ENCODE assay signal across 7 mouse cellular contexts in the genomic region with DNA sequence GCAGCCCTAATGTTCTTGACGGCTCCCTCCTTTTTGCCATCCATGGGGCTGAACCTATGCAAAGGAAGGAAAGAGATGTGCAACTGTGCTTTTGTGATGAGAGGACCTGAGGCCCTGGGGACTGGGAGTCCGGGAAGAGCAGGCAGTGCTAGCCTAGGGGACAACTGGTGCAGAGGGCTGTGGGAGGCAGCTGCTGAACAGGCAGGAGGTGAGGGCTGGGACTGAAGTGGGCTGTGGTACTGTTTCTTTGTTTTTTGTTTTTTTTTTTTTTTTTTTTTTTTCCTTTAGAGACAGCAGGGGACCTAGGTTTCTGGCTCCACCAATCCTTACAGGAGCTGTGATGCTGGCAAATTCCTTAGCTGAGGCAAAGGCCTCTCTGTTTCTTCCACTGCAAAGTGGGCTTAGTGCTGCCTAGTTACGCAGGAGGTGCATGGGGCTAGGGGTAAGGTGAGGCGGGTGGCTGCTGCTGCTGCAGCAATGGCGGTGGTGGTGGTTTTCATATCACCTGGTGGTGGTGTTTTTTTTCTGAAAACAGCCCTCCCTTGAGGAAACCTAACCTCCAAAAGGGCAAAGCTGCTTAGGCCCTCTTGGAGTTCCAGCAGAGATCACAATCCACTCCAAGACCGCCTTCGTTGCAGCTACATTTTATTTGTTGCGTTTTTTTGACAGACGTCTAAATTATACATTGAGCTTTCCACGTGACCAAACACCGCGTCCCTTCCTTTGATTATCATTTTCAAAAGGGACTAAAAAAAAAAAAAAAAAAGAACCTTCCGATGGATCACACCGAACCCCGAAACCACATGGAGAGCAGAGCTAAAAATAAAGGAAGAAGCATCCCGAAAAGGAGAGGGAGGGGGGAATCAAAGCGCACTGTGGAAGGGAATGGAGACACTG. TPM values are rescaled to one million over a fixed set of nuclear protein-coding genes. Genes with fewer than 3 reads are reported as not detected.
DNase-seq lines count a peak whose midpoint lies in the region; ATAC-seq and TF ChIP-seq lines count a peak whose summit lies in the region.

No protein-coding gene starts in this region.

- peak overlapping the region; percentile 48; the same call in 1 of the 2 replicates for H3K4me3 ChIP-seq in spleen, adult 2 months (ENCODE audit: extremely low read depth, insufficient read depth, insufficient read length)
- H3K4me3 ChIP-seq in heart, embryonic 14.5 days (ENCODE audit: control insufficient read depth in 1 of 2, insufficient read depth in 1 of 2, low read depth in 1 of 2, low read length in 2 of 2) = peak overlapping the region; percentile 18 to 36
- H3K4me3 ChIP-seq in limb, embryonic 14.5 days (replicated peaks; ENCODE audit: low read length) = peak overlapping the region; percentile 21; the same call in 1 of the 2 replicates
- H3K4me3 ChIP-seq in stomach, postnatal 0 days (ENCODE audit: low read depth, low read length) = no peak overlapping the region

- H3K27ac ChIP-seq in spleen, adult 2 months (ENCODE audit: insufficient read depth, low read length) = no peak overlapping the region
- peak overlapping the region; percentile 95 to 98 for H3K27ac ChIP-seq in heart, embryonic 14.5 days (replicated peaks in 1 of 2; ENCODE audit: control insufficient read depth in 1 of 2, insufficient read depth in 1 of 2, low read depth in 2 of 2, low read length in 2 of 2)
- H3K27ac ChIP-seq in limb, embryonic 14.5 days (replicated peaks; ENCODE audit: low read depth, low read length) = no peak overlapping the region
- H3K27ac ChIP-seq in stomach, postnatal 0 days (replicated peaks) = no peak overlapping the region

- H3K9ac ChIP-seq in heart, embryonic 14.5 days (ENCODE audit: low read length) = peak overlapping the region; percentile 76
- no peak overlapping the region for H3K9ac ChIP-seq in limb, embryonic 14.5 days (ENCODE audit: low read depth, low read length, severe bottlenecking)
- 0 out of 2 replicates have a peak overlapping the region, but pooled peaks have one; percentile 47 for H3K9ac ChIP-seq in stomach, postnatal 0 days (ENCODE audit: low read length)

- no peak for ATAC-seq in heart, embryonic 14.5 days (ENCODE audit: insufficient number of reproducible peaks, insufficient read depth, low FRiP score, low read depth)
- ATAC-seq in limb, embryonic 14.5 days (ENCODE audit: low FRiP score, low read depth) = no peak
- no peak for ATAC-seq in stomach, postnatal 0 days (ENCODE audit: low FRiP score, low TSS enrichment)
- ATAC-seq in megakaryocyte progenitor cell, adult 5-6 weeks (replicated peaks; ENCODE audit: poor library complexity) = no peak

- no peak for TF ChIP-seq CTCF in spleen, adult 2 months (IDR thresholded peaks at IDR 0.05; ENCODE audit: extremely low read depth, insufficient read depth, insufficient read length, insufficient replicate concordance)
- TF ChIP-seq CTCF in stomach, postnatal 0 days (IDR thresholded peaks at IDR 0.05; ENCODE audit: low read depth) = no peak

- H3K4me2 ChIP-seq in heart, embryonic 14.5 days (ENCODE audit: low read length) = peak overlapping the region; percentile 73
- peak overlapping the region; percentile 49 for H3K4me2 ChIP-seq in limb, embryonic 14.5 days (replicated peaks; ENCODE audit: low read depth, low read length, severe bottlenecking)
- H3K4me2 ChIP-seq in stomach, postnatal 0 days (replicated peaks; ENCODE audit: low read depth) = peak overlapping the region; percentile 39

- no peak for DNase-seq in spleen, adult 2 months (ENCODE audit: low read depth in 1 of 2, low spot score in 2 of 2)
- no peak for DNase-seq in spleen, postnatal 14 days (ENCODE audit: low spot score in 2 of 2)
- DNase-seq in limb, embryonic 14.5 days (ENCODE audit: low spot score) = no peak
- DNase-seq in stomach, postnatal 0 days (ENCODE audit: low spot score) = no peak
- no peak for DNase-seq in urinary bladder, postnatal 4 days (ENCODE audit: low spot score in 2 of 2)

- H3K36me3 ChIP-seq in spleen, adult 2 months (ENCODE audit: control insufficient read depth, insufficient read depth, low read length) = no peaks in the 10 kb centered on the region
- H3K36me3 ChIP-seq in heart, embryonic 14.5 days (ENCODE audit: control insufficient read depth, insufficient read depth, low read length) = no peaks in the 10 kb centered on the region
- no peaks in the 10 kb centered on the region for H3K36me3 ChIP-seq in limb, embryonic 14.5 days (ENCODE audit: control insufficient read depth, insufficient read depth, low read length)
- H3K36me3 ChIP-seq in stomach, postnatal 0 days (ENCODE audit: control insufficient read depth, insufficient read depth, low read length) = no peaks in the 10 kb centered on the region

- TF ChIP-seq POLR2A in spleen, adult 2 months (IDR thresholded peaks at IDR 0.05; ENCODE audit: low read depth, low read length) = no peak
- TF ChIP-seq POLR2A in limb, embryonic 14.5 days (IDR thresholded peaks at IDR 0.05; ENCODE audit: borderline replicate concordance, extremely low read depth, insufficient read depth, insufficient read length) = no peak

- no peaks in the 10 kb centered on the region for H3K9me3 ChIP-seq in heart, embryonic 14.5 days (ENCODE audit: control insufficient read depth, low read length)
- no peaks in the 10 kb centered on the region for H3K9me3 ChIP-seq in limb, embryonic 14.5 days (ENCODE audit: control insufficient read depth, low read length)
- H3K9me3 ChIP-seq in stomach, postnatal 0 days (ENCODE audit: control insufficient read depth, low read length) = no peaks in the 10 kb centered on the region

- no peak for TF ChIP-seq EP300 in stomach, postnatal 0 days (optimal IDR thresholded peaks at IDR 0.05)

- peaks cover 26% of the 10 kb centered on the region for H3K4me1 ChIP-seq in spleen, adult 2 months (ENCODE audit: control insufficient read depth, insufficient read depth, insufficient read length)
- peaks cover 79 to 95% of the 10 kb centered on the region in 2 experiments for H3K4me1 ChIP-seq in heart, embryonic 14.5 days (ENCODE audit: control insufficient read depth in 2 of 2, insufficient read depth in 2 of 2, low read length in 2 of 2)
- H3K4me1 ChIP-seq in limb, embryonic 14.5 days (ENCODE audit: control insufficient read depth, insufficient read depth, low read length) = peaks cover 91% of the 10 kb centered on the region
- peaks cover 44% of the 10 kb centered on the region for H3K4me1 ChIP-seq in stomach, postnatal 0 days (replicated peaks; ENCODE audit: control insufficient read depth, insufficient read depth)

- 49% methylated on average over 17 of the region's 17 CpGs for WGBS in spleen, adult 2 months
- WGBS in heart, embryonic 14.5 days = 18% methylated on average over 17 of the region's 17 CpGs
- WGBS in limb, embryonic 14.5 days = 21% methylated on average over 17 of the region's 17 CpGs
- WGBS in stomach, postnatal 0 days = 50% methylated on average over 17 of the region's 17 CpGs

- no peaks in the 10 kb centered on the region for H3K27me3 ChIP-seq in spleen, adult 2 months (ENCODE audit: control insufficient read depth, insufficient read depth, low read length)
- H3K27me3 ChIP-seq in heart, embryonic 14.5 days (ENCODE audit: control insufficient read depth, insufficient read depth, low read length) = no peaks in the 10 kb centered on the region
- H3K27me3 ChIP-seq in limb, embryonic 14.5 days (ENCODE audit: control insufficient read depth, insufficient read depth, low read length) = no peaks in the 10 kb centered on the region
- H3K27me3 ChIP-seq in stomach, postnatal 0 days (ENCODE audit: control insufficient read depth, insufficient read depth, low read length) = no peaks in the 10 kb centered on the region

RNA-seq across cellular contexts. Expression of a gene that starts 26.4 kb away (rescaled TPM):
- polyA plus RNA-seq in spleen, adult 2 months (2012; rRNA removed) = 47.1 and 58.4 TPM in 2 replicates
- polyA plus RNA-seq in heart, embryonic 14.5 days (2014; fragmentation: Nextera tagmentation; extraction: Ambion mirVana) = 23.4 TPM in 2 replicates
- polyA plus RNA-seq in limb, embryonic 14.5 days (2012; rRNA removed) = 22.7 and 32.5 TPM in 2 replicates
- polyA plus RNA-seq in limb, embryonic 14.5 days (2014; fragmentation: Nextera tagmentation; extraction: Ambion mirVana) = 21.5 and 23.1 TPM in 2 replicates
- polyA plus RNA-seq in stomach, postnatal 0 days (2015; fragmentation: Nextera tagmentation; extraction: Ambion mirVana) = 15.1 and 16.4 TPM in 2 replicates
- 9.7 and 18.0 TPM in 2 replicates for total RNA-seq in megakaryocyte progenitor cell, adult 5-6 weeks (2015)
- total RNA-seq in megakaryocyte progenitor cell, adult 5-6 weeks (2017) = 12.8 and 12.9 TPM in 2 replicates

RNA-seq across cellular contexts. Expression of a gene that starts 45.1 kb away (rescaled TPM):
- 5.5 and 6.8 TPM in 2 replicates for polyA plus RNA-seq in spleen, adult 2 months (2012; rRNA removed)
- 54.4 and 72.5 TPM in 2 replicates for polyA plus RNA-seq in heart, embryonic 14.5 days (2014; fragmentation: Nextera tagmentation; extraction: Ambion mirVana)
- polyA plus RNA-seq in limb, embryonic 14.5 days (2012; rRNA removed) = 93.0 and 120 TPM in 2 replicates
- 87.2 and 97.8 TPM in 2 replicates for polyA plus RNA-seq in limb, embryonic 14.5 days (2014; fragmentation: Nextera tagmentation; extraction: Ambion mirVana)
- 39.6 and 41.6 TPM in 2 replicates for polyA plus RNA-seq in stomach, postnatal 0 days (2015; fragmentation: Nextera tagmentation; extraction: Ambion mirVana)
- total RNA-seq in megakaryocyte progenitor cell, adult 5-6 weeks (2015) = 12.5 and 15.6 TPM in 2 replicates
- total RNA-seq in megakaryocyte progenitor cell, adult 5-6 weeks (2017) = 10.2 and 13.4 TPM in 2 replicates

RNA-seq across cellular contexts. Expression of a gene that starts 45.3 kb away (rescaled TPM):
- polyA plus RNA-seq in spleen, adult 2 months (2012; rRNA removed) = 3.2 and 4.1 TPM in 2 replicates
- 8.0 and 8.8 TPM in 2 replicates for polyA plus RNA-seq in heart, embryonic 14.5 days (2014; fragmentation: Nextera tagmentation; extraction: Ambion mirVana)
- polyA plus RNA-seq in limb, embryonic 14.5 days (2012; rRNA removed) = 26.4 and 26.7 TPM in 2 replicates
- 21.2 and 22.0 TPM in 2 replicates for polyA plus RNA-seq in limb, embryonic 14.5 days (2014; fragmentation: Nextera tagmentation; extraction: Ambion mirVana)
- polyA plus RNA-seq in stomach, postnatal 0 days (2015; fragmentation: Nextera tagmentation; extraction: Ambion mirVana) = 9.4 and 10.0 TPM in 2 replicates
- total RNA-seq in megakaryocyte progenitor cell, adult 5-6 weeks (2015) = 7.8 and 9.2 TPM in 2 replicates
- 8.9 and 9.7 TPM in 2 replicates for total RNA-seq in megakaryocyte progenitor cell, adult 5-6 weeks (2017)

Comparison
In these comparisons a context has a peak if more than half of its experiments do, and no peak if none do; other contexts are left out.
1. H3K27ac ChIP-seq: peak in heart, embryonic 14.5 days (2 of 2); none in spleen, adult 2 months (single experiment), limb, embryonic 14.5 days (single experiment) and stomach, postnatal 0 days (single experiment).
2. Peak in every context shown above with its lines, with median percentiles within 50 percentile points of each other: H3K4me2 ChIP-seq.